Mouse (Mus musculus) kidney, adult 11 months (tissue): ENCODE measurements around the gene Ndufs7.

Source experiments
- DNase-seq: peaks from one replicate; pipeline ENCODE4 v3.0.0; 2022

The Ndufs7 gene

DNA sequence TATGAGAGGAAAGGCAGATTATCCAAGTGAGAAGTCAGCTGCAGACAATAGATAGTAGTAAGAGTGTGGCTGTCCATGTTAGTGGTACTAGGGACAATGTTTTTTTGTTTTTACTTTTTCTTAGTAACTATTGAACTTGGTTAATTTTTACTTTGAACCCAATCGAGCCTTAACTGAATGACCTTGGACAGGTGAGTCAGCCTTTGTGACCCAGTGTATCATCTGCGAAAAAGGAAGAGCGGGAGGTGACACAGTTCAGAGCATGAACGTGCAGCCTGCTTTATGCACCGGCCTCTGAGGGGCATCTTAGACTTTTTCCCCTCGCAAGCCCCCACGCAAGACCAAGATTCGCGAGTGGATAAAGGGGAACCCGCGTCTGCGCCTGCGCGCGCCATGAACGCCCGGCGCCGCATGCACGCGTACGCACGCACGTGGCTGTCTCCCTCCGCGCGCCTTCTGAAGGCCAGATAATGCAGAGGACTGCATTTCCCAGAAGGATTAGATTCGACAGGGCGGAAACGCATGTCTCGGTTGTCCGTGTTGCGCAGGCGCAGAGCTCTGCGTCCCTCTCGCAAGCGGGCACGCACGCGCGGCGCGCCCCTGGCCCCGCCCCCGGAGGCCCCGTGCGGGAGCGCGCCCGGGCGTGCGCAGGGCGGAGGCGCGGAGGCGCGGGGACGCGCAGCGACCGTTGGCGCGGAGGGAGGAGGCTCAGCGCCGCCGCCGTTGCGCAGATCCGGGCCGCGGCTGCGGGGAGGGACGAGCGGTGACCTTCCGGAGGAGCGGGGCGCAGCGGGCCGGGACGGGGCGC is 15.6 kb downstream of the Ndufs7 start:
- peak; percentile 99 for DNase-seq

DNA sequence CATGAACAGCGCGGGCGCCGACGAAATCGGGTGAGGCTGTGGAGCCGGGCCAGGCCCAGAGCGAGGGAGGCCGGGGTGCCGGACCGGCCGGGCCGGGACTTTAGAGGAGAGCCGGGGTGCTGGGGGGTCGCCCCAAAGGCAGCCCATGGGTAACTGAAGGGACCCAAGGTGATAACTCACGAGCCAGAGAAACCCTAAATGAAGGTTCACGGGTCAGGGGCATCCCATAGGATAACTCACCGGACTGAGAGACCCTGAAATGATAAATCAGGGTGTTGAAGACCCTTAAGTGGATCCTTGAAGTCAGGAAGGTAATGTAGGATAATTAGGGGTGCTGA is 16.2 kb downstream of the Ndufs7 start:
- no peak for DNase-seq

DNA sequence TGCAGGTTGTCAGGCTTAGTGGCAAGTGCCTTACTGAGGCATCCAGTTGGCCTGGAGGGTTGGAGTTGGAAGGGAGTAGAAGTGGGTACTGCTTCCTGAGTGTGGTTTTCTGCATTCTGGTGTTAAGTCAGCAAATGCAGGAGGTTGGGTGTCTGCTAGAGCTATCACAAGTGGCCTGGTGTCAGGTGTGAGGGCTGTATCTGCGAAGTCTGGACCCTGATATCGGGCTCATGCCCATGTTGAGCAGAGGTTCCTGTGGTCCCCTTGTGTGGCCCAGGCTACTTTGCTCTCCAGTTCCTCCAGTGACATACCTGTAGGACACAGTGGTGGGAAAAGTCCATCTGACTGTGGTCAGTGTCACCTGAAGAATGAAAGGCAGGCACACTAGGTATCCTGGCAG is 21.2 kb downstream of the Ndufs7 start:
- DNase-seq = no peak

DNA sequence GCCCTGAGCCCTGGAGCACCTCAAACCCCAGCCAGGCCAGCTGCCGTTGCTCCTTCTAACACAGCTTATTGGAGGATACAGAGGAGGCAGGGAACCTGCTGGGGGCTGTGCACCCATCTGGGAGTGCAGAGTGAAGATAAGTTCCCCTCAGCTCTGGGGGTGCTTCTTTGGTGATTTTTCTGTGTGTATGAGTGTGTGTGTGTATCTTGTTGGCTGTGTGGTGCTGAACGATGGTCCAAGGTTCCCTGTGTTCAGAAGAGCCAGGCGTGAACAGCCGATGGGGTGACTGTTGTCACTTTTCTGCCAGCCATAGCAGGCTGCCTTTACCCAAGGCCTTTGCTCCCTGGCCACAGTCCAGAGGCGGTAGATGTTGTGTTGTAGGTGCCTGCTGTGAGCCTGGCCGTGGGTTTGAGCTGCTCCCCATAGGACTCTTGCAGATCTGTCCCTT is 21.8 kb downstream of the Ndufs7 start:
- peak; percentile 72 for DNase-seq

- no peak for DNase-seq
These were observed 22.4 kb downstream of the Ndufs7 start for GRCm38 (mm10) chr10:80271186-80271843.

GRCm38 (mm10) chr10:80271870-80272585 is 23.1 kb downstream of the Ndufs7 start:
- no peak for DNase-seq

GRCm38 (mm10) chr10:80273847-80274246 is 24.9 kb downstream of the Ndufs7 start:
- DNase-seq = no peak

DNA sequence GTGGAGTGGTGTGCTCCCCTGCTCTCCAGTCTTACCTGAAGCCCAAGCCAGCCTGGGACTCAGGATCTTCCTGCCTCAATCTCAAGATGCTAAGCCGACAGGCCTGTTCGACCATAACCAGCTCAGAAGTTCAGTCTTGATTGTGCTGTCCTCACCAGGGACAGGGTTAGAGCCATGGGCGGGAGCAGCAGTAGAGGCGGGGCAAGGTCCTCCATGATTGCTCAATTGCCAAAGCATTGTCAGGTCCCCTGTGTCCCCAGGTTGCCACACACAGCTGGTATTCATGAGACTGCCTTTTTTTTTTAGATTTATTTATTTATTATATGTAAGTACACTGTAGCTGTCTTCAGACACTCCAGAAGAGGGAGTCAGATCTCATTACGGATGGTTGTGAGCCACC is 27.3 kb downstream of the Ndufs7 start:
- no peak for DNase-seq

- DNase-seq = no peak
These were observed 29.5 kb downstream of the Ndufs7 start for GRCm38 (mm10) chr10:80278390-80278789.

GRCm38 (mm10) chr10:80279273-80279672 is 30.4 kb downstream of the Ndufs7 start:
- no peak for DNase-seq

- DNase-seq = peak; percentile 96
These were observed 32.4 kb downstream of the Ndufs7 start for GRCm38 (mm10) chr10:80281304-80281703.

DNA sequence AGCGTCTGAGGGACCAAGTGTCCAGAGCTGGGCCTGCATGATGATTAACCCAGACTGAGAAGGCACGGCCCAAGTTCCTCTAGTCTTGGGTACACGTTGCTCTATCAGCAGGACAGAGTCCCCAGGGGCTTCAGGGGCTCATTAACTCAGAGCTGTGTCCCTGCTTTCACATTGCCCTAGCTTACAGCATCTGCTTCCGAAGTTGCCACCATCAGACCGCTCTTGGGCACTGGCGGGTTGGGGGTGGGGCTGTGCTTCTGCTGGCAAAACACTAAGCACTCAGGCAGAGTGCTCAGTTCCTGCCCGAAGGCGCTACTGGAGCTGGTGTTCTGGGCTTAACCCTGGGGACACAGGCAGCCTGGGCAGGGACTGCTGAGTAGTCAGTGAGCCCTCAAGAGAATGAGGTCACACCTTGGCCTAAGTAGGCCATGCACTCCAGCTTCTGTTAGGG is 33.0 kb downstream of the Ndufs7 start:
- DNase-seq = peak; percentile 83

- DNase-seq = peak; percentile 69
These were observed 33.8 kb downstream of the Ndufs7 start for GRCm38 (mm10) chr10:80282481-80283441.

- DNase-seq = no peak
These were observed 36.5 kb downstream of the Ndufs7 start for GRCm38 (mm10) chr10:80285222-80286070.

- no peak for DNase-seq
These were observed 39.2 kb downstream of the Ndufs7 start for GRCm38 (mm10) chr10:80288097-80288496.

DNA sequence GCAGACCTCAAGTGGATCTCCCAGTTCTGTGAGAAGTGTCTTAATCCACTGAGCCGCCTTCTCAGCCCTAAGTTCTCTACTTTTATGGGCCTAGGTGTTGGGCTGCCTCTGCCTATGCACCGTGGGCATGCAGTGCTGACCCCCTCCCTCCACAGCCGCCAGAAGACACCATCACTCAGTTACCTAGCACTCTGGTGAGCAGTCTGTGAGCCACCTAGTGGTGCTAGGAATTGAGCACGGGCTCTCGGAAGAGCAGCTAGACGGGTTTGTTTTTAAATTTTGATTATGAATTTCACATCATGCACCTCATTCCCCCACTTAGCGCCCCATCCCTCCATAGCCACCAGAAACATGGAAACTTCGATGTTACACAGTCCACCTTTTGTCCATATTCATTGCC is 39.7 kb downstream of the Ndufs7 start:
- no peak for DNase-seq

- DNase-seq = peak; percentile 93
These were observed 43.6 kb downstream of the Ndufs7 start, which contains the start of gene Rps15 for GRCm38 (mm10) chr10:80292251-80293146. TSS of gene Rps15 (plus strand) at chr10:80292453.

- no peak for DNase-seq
These were observed 44.4 kb downstream of the Ndufs7 start for GRCm38 (mm10) chr10:80293325-80293724.

- no peak for DNase-seq
These were observed 45.4 kb downstream of the Ndufs7 start for GRCm38 (mm10) chr10:80294311-80294710.

- no peak for DNase-seq
These were observed 45.9 kb downstream of the Ndufs7 start for GRCm38 (mm10) chr10:80294788-80295303.
